Mouse (Mus musculus) T-helper 2 cell (primary cell): ENCODE results near the gene Ppfibp1.

Source experiments
- in situ Hi-C: fragments of 300-600 bp; cut with MboI, MseI; formaldehyde crosslinking; loops from one replicate; pipeline ENCODE4 v1.15.1; 2025; ENCODE audit warnings: high pct_unique_total_duplicates

Gene Ppfibp1

GRCm38 (mm10) chr6:146913489-146914198 lies 25.4 kb downstream of the Ppfibp1 start:
- in situ Hi-C loops, result no loop called here

GRCm38 (mm10) chr6:146915808-146916207 lies 27.5 kb downstream of the Ppfibp1 start:
- in situ Hi-C loops, result no loop called here

- in situ Hi-C loops, result no loop called here
These were observed 29.1 kb downstream of the Ppfibp1 start for GRCm38 (mm10) chr6:146917396-146917795.

- in situ Hi-C loops, result no loop called here
These were observed 30.1 kb downstream of the Ppfibp1 start for GRCm38 (mm10) chr6:146918341-146918740.

- in situ Hi-C loops, result no loop called here
These were observed 38.2 kb downstream of the Ppfibp1 start for GRCm38 (mm10) chr6:146926415-146926980.

- in situ Hi-C loops, result no loop called here
These were observed 39.8 kb downstream of the Ppfibp1 start for GRCm38 (mm10) chr6:146928108-146928507.

GRCm38 (mm10) chr6:146929031-146929430 lies 40.7 kb downstream of the Ppfibp1 start:
- in situ Hi-C loops, result no loop called here

GRCm38 (mm10) chr6:146933123-146933522 lies 44.8 kb downstream of the Ppfibp1 start:
- in situ Hi-C loops, result no loop called here

GRCm38 (mm10) chr6:146935957-146936356 lies 47.7 kb downstream of the Ppfibp1 start:
- in situ Hi-C loops, result no loop called here

- in situ Hi-C loops, result no loop called here
These were observed 50.7 kb downstream of the Ppfibp1 start for GRCm38 (mm10) chr6:146939026-146939425.

GRCm38 (mm10) chr6:146941505-146942275 lies 53.4 kb downstream of the Ppfibp1 start:
- in situ Hi-C loops, result no loop called here

GRCm38 (mm10) chr6:146944009-146944408 lies 55.7 kb downstream of the Ppfibp1 start:
- in situ Hi-C loops, result no loop called here

GRCm38 (mm10) chr6:146944830-146945229 lies 56.5 kb downstream of the Ppfibp1 start:
- in situ Hi-C loops, result no loop called here

- in situ Hi-C loops, result no loop called here
These were observed 58.2 kb downstream of the Ppfibp1 start for GRCm38 (mm10) chr6:146946327-146947029.

GRCm38 (mm10) chr6:146947186-146947585 lies 58.9 kb downstream of the Ppfibp1 start:
- in situ Hi-C loops, result no loop called here

GRCm38 (mm10) chr6:146949682-146950453 lies 61.6 kb downstream of the Ppfibp1 start:
- in situ Hi-C loops, result no loop called here

GRCm38 (mm10) chr6:146950454-146950832 lies 62.2 kb downstream of the Ppfibp1 start:
- in situ Hi-C loops, result no loop called here

GRCm38 (mm10) chr6:146954258-146954657 lies 66.0 kb downstream of the Ppfibp1 start, which contains the start of gene 1700034J05Rik:
TSS of gene 1700034J05Rik (minus strand) at chr6:146954422.
- in situ Hi-C loops, result no loop called here

- in situ Hi-C loops, result no loop called here
These were observed 67.2 kb downstream of the Ppfibp1 start for GRCm38 (mm10) chr6:146955475-146955874.

- in situ Hi-C loops, result no loop called here
These were observed 67.6 kb downstream of the Ppfibp1 start for GRCm38 (mm10) chr6:146955896-146956295.

GRCm38 (mm10) chr6:146956961-146957360 lies 68.7 kb downstream of the Ppfibp1 start:
- in situ Hi-C loops, result no loop called here
